Mouse (Mus musculus) embryonic facial prominence, embryonic 13.5 days (tissue): ENCODE measurements at regions not wholly inside any gene's neighbourhood (a gene's known extent, or its start where the extent isn't known, plus 50 kb on each side); places are given as distances from the start of the nearest gene placed in this dataset.
"Not testable (repeated sequence)": the region's sequence is repeated elsewhere in the genome, so short reads cannot be mapped to it uniquely, and the experiment has no call there.

Experiments
- ATAC-seq: fragments of 200-750 bp; cut with Nextera tagmentation; 2 replicates; pipeline ENCODE4 v1.8.0; 2017; ENCODE audit warnings: low read depth; ENCODE audit not compliant: insufficient number of reproducible peaks, insufficient read depth, low FRiP score, low TSS enrichment
- H3K27ac ChIP-seq: fragments of 300-500 bp; sonication (generic); 2 replicates; pipeline ENCODE4 v1.5.1; 2015; ENCODE audit warnings: moderate library complexity, mild to moderate bottlenecking, inconsistent platforms
- H3K27me3 ChIP-seq: fragments of 300-500 bp; sonication (generic); 2 replicates; pipeline ENCODE4 v1.6.1; 2015; ENCODE audit warnings: mild to moderate bottlenecking, inconsistent platforms
- H3K36me3 ChIP-seq: fragments of 300-500 bp; sonication (generic); 2 replicates; pipeline ENCODE4 v1.6.1; 2015; ENCODE audit warnings: mild to moderate bottlenecking, inconsistent platforms
- H3K4me1 ChIP-seq: fragments of 300-500 bp; sonication (generic); 2 replicates; pipeline ENCODE4 v1.6.1; 2015; ENCODE audit warnings: inconsistent platforms
- H3K4me2 ChIP-seq: fragments of 300-500 bp; sonication (generic); 2 replicates; pipeline ENCODE4 v1.6.1; 2015; ENCODE audit warnings: moderate library complexity, mild to moderate bottlenecking, inconsistent platforms
- H3K4me3 ChIP-seq: fragments of 300-500 bp; sonication (generic); 2 replicates; pipeline ENCODE4 v1.5.1; 2015; ENCODE audit warnings: mild to moderate bottlenecking, inconsistent platforms
- H3K9ac ChIP-seq: fragments of 300-500 bp; sonication (generic); 2 replicates; pipeline ENCODE4 v1.6.1; 2015; ENCODE audit warnings: mild to moderate bottlenecking, inconsistent platforms
- H3K9me3 ChIP-seq: fragments of 300-500 bp; sonication (generic); 2 replicates; pipeline ENCODE4 v1.6.1; 2016; ENCODE audit warnings: inconsistent platforms
- WGBS: fragments of 180-500 bp; shearing (Covaris S2); methylation state at CpG from one replicate; pipeline ENCODE4 v1.1.7; 2015; ENCODE audit warnings: mixed read lengths; 5-methylcytosine and 5-hydroxymethylcytosine counted together

GRCm38 (mm10) chr5:108903134-108903923 lies 50.9 kb upstream of the Vmn2r9 start:
- 3% methylated on average over 36 of the region's 65 CpGs for WGBS
- H3K36me3 ChIP-seq, H3K9me3 ChIP-seq, H3K27ac ChIP-seq, H3K4me1 ChIP-seq, H3K27me3 ChIP-seq: not testable (repeated sequence)
- peak; percentile 85 for ATAC-seq
- H3K4me2 ChIP-seq = peak overlapping the region; percentile 50
- H3K4me3 ChIP-seq = peak overlapping the region; percentile 33
- peak overlapping the region; percentile 49; the same call in 1 of the 2 replicates for H3K9ac ChIP-seq
